Mouse (Mus musculus): ENCODE measurements around the gene Mcat. TPM values are rescaled to one million over a fixed set of nuclear protein-coding genes. Genes with fewer than 3 reads are reported as not detected.

The Mcat gene
- polyA plus RNA-seq, 2 experiments: 32.9 to 42.7 TPM

DNA sequence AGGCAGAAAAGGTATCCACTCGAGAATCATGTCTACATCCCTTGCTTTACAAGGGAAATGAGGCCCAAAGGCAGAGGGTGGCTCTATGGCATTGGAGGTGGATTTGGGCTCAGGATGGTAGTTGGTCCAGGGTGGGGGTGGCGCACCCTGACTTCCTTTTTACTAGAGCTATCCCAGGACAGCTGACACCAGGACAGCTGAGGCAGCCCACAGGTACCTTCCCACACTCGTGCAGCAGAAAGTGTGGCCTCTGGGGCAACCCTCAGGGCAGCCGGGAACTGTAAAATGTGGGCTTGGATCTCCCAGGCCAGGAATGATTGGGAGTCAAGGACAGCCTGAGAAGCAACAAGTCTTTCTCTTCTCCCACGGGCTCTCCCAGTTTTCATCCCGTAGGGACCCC is 28.2 kb upstream of the Mcat start:
- TF ChIP-seq POLR2A (IDR thresholded peaks at IDR 0.05; ENCODE audit: borderline replicate concordance, extremely low read depth, insufficient read depth, insufficient read length): no peak
- WGBS: 81% methylated on average over 6 of the region's 6 CpGs
- Histone ChIP-seq H3K36me3 (ENCODE audit: control insufficient read depth, insufficient read depth, low read length) (peaks cover 19% of the 10 kb centered on the region), H3K4me2 (replicated peaks; ENCODE audit: low read depth, low read length, severe bottlenecking) (no peak overlapping the region), H3K9ac (ENCODE audit: low read depth, low read length, severe bottlenecking) (no peak overlapping the region), H3K9me3 (ENCODE audit: control insufficient read depth, low read length) (no peaks in the 10 kb centered on the region), H3K4me1 (ENCODE audit: control insufficient read depth, insufficient read depth, low read length) (peaks cover 15% of the 10 kb centered on the region), H3K27ac (replicated peaks; ENCODE audit: low read depth, low read length) (no peak overlapping the region), H3K27me3 (ENCODE audit: control insufficient read depth, insufficient read depth, low read length) (no peaks in the 10 kb centered on the region), H3K4me3 (replicated peaks; ENCODE audit: low read length) (no peak overlapping the region)
- DNase-seq (ENCODE audit: low spot score): no peak
- ATAC-seq (ENCODE audit: low FRiP score, low read depth): no peak

GRCm38 (mm10) chr15:83590841-83591240 is 27.3 kb upstream of the Mcat start:
- no peak overlapping the region for H3K9ac ChIP-seq (ENCODE audit: low read depth, low read length, severe bottlenecking)
- TF ChIP-seq POLR2A (IDR thresholded peaks at IDR 0.05; ENCODE audit: borderline replicate concordance, extremely low read depth, insufficient read depth, insufficient read length): no peak
- peaks cover 28% of the 10 kb centered on the region for H3K36me3 ChIP-seq (ENCODE audit: control insufficient read depth, insufficient read depth, low read length)
- no peak overlapping the region for H3K4me3 ChIP-seq (replicated peaks; ENCODE audit: low read length)
- ATAC-seq (ENCODE audit: low FRiP score, low read depth) (no peak), DNase-seq (ENCODE audit: low spot score) (no peak)
- 92% methylated on average over 4 of the region's 4 CpGs for WGBS
- peaks cover 5% of the 10 kb centered on the region; the same call in 1 of the 2 replicates for H3K9me3 ChIP-seq (ENCODE audit: control insufficient read depth, low read length)
- H3K27me3 ChIP-seq (ENCODE audit: control insufficient read depth, insufficient read depth, low read length): no peaks in the 10 kb centered on the region
- no peak overlapping the region for H3K27ac ChIP-seq (replicated peaks; ENCODE audit: low read depth, low read length)
- H3K4me2 ChIP-seq (replicated peaks; ENCODE audit: low read depth, low read length, severe bottlenecking): no peak overlapping the region
- H3K4me1 ChIP-seq (ENCODE audit: control insufficient read depth, insufficient read depth, low read length): peaks cover 15% of the 10 kb centered on the region

DNA sequence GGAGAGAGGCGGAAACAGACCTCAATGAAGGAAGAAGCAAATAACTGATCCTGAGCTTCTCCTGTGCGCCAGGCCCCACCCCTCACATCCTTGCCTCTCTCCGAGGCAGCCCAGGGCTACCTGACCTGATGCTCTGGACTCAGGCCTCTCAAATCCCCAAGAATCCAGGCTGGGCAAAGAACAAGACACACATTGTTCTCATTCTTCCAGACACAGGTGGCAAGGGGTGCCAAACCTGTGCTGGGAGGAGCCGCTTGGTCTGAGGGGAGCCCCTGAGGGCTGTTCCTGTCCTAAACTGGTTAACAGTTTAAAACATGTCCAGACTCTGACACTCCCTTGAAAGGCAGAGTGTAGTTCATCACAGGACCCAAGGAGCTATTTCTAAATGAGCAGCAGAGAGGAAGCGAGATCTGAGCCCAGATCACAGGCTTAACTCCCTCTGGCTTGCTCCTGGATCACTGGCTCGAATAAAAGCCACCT is 21.2 kb upstream of the Mcat start:
- H3K27ac ChIP-seq (replicated peaks; ENCODE audit: low read depth, low read length): no peak overlapping the region
- WGBS: 86% methylated on average over 6 of the region's 6 CpGs
- DNase-seq (ENCODE audit: low spot score) (no peak), ATAC-seq (ENCODE audit: low FRiP score, low read depth) (no peak)
- H3K4me1 ChIP-seq (ENCODE audit: control insufficient read depth, insufficient read depth, low read length): no peaks in the 10 kb centered on the region
- TF ChIP-seq POLR2A (IDR thresholded peaks at IDR 0.05; ENCODE audit: borderline replicate concordance, extremely low read depth, insufficient read depth, insufficient read length): no peak
- H3K27me3 ChIP-seq (ENCODE audit: control insufficient read depth, insufficient read depth, low read length): no peaks in the 10 kb centered on the region
- H3K4me2 ChIP-seq (replicated peaks; ENCODE audit: low read depth, low read length, severe bottlenecking): no peak overlapping the region
- H3K4me3 ChIP-seq (replicated peaks; ENCODE audit: low read length): no peak overlapping the region
- peaks cover 6% of the 10 kb centered on the region; the same call in 1 of the 2 replicates for H3K9me3 ChIP-seq (ENCODE audit: control insufficient read depth, low read length)
- H3K9ac ChIP-seq (ENCODE audit: low read depth, low read length, severe bottlenecking): no peak overlapping the region
- peaks cover 78% of the 10 kb centered on the region for H3K36me3 ChIP-seq (ENCODE audit: control insufficient read depth, insufficient read depth, low read length)

DNA sequence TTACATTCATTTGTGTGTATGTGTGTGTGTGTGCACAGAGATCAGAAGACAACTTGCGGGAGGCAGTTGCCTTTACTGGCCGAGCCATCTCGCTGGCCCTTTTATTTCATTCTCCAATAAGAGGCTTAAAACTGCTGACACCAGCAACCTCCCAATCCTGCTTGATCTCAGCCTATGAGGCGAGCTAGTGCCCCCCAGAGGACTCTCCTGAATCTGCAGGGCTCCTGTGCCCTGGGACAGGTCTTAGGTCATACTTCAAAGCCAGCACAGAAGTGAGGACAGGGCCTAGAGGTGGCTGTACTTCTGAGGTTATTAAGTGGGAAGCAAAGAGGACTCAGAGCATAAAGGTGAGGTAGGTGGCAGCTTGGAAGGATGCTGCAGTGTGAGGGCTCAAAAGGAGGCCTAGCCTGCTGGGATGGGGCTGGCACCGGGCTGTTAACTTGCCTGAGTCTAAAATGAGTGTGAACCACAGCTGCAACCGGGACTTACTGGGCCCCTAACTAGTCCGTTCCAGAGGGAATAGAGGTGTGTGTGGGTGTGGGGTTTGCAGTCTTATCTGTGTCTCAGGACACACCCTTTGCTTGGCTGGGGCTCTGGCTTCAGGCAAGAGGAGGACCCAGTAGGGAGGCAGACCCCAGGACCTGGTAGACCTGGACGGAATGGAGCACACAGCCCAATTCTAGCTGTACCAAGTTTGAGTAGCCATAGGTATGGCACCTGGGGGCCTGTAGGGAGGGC is 20.0 kb upstream of the Mcat start:
- H3K4me2 ChIP-seq (replicated peaks; ENCODE audit: low read depth, low read length, severe bottlenecking): no peak overlapping the region
- no peak overlapping the region for H3K4me3 ChIP-seq (replicated peaks; ENCODE audit: low read length)
- no peak for TF ChIP-seq POLR2A (IDR thresholded peaks at IDR 0.05; ENCODE audit: borderline replicate concordance, extremely low read depth, insufficient read depth, insufficient read length)
- WGBS: 72% methylated on average over 8 of the region's 8 CpGs
- peak; percentile 50 for DNase-seq (ENCODE audit: low spot score)
- no peaks in the 10 kb centered on the region for H3K4me1 ChIP-seq (ENCODE audit: control insufficient read depth, insufficient read depth, low read length)
- no peaks in the 10 kb centered on the region for H3K27me3 ChIP-seq (ENCODE audit: control insufficient read depth, insufficient read depth, low read length)
- no peak overlapping the region for H3K9ac ChIP-seq (ENCODE audit: low read depth, low read length, severe bottlenecking)
- no peak for ATAC-seq (ENCODE audit: low FRiP score, low read depth)
- no peak overlapping the region for H3K27ac ChIP-seq (replicated peaks; ENCODE audit: low read depth, low read length)
- peaks cover 6% of the 10 kb centered on the region; the same call in 1 of the 2 replicates for H3K9me3 ChIP-seq (ENCODE audit: control insufficient read depth, low read length)
- H3K36me3 ChIP-seq (ENCODE audit: control insufficient read depth, insufficient read depth, low read length): peaks cover 88% of the 10 kb centered on the region

DNA sequence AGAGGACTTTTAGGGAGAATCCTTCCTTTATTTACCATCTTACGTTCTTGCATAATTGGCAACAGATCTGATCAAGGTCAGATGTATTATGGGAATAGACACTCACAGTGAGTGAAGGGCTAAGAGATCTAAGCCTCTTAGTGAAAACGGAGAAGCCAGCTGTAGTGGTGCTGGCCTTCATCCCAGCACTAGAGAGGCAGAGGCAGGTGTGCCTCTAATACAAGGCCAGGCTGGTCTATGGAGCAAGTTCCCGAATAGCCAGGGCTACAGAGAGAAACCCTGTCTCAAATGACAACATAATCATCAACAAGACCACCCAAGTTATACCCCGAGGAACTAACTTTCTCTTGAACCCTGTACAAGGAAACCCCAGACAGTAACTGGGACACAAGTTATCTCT is 19.3 kb upstream of the Mcat start:
- Histone ChIP-seq H3K4me3 (replicated peaks; ENCODE audit: low read length) (no peak overlapping the region), H3K4me2 (replicated peaks; ENCODE audit: low read depth, low read length, severe bottlenecking) (no peak overlapping the region), H3K36me3 (ENCODE audit: control insufficient read depth, insufficient read depth, low read length) (peaks cover 85% of the 10 kb centered on the region), H3K9me3 (ENCODE audit: control insufficient read depth, low read length) (peaks cover 6% of the 10 kb centered on the region; the same call in 1 of the 2 replicates), H3K27ac (replicated peaks; ENCODE audit: low read depth, low read length) (no peak overlapping the region), H3K4me1 (ENCODE audit: control insufficient read depth, insufficient read depth, low read length) (no peaks in the 10 kb centered on the region), H3K9ac (ENCODE audit: low read depth, low read length, severe bottlenecking) (no peak overlapping the region), H3K27me3 (ENCODE audit: control insufficient read depth, insufficient read depth, low read length) (no peaks in the 10 kb centered on the region)
- no peak for TF ChIP-seq POLR2A (IDR thresholded peaks at IDR 0.05; ENCODE audit: borderline replicate concordance, extremely low read depth, insufficient read depth, insufficient read length)
- DNase-seq (ENCODE audit: low spot score) (peak; percentile 29), ATAC-seq (ENCODE audit: low FRiP score, low read depth) (peak; percentile 27; the same call in 1 of the 2 replicates)
- 71% methylated on average over 4 of the region's 4 CpGs for WGBS

Data from limb, embryonic 14.5 days (tissue).